Comparison of ENCODE assay signal across 9 mouse cellular contexts in the genomic region with DNA sequence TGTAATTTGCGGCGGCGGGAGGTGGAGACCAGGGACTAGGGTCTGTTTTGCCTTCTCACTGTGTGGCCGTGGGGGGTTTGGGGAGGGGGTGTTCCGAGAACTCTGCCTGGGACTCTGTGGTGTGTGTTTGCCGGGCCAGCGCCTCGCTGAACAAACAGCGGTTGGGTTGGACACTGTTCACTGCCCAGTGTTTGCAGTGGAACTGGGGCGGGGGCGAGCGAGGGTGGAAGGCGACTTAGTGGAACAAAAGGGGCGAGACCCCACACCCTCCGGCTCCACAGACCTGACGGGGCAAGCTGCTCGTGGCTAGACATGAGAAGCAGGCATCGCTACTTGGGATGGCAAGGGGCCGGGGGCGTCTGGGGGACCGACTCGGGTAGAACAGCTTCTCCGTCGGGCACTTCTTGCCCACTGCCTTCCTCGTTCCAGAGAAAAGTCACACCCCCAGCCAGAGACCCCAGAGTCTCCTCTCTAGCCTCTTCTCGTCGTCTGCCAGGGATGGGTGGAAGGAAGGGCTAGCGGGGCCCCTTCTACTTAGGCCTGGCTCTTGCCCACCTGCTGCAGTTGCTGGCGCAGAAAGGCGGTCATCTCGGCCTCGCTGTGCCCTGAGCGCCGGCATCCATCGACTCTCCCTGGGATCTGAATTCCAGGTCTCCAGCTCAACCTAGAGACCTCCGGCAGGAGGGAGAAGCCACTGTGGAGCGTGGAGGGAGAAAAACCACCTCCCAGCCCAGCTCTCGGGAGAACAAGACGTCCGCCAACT. TPM values are rescaled to one million over a fixed set of nuclear protein-coding genes. Genes with fewer than 3 reads are reported as not detected.
DNase-seq lines count a peak whose midpoint lies in the region; ATAC-seq lines count a peak whose summit lies in the region.
"Had no signal": no experiment of that assay in that cellular context is flagged by ENCODE, and none has a peak within 500 bp of the region (broad histone marks: within the 10 kb centered on the region; RNA-seq: fewer than 3 reads in every experiment).

No protein-coding gene starts in this region.

- H3K9ac ChIP-seq in neural tube, embryonic 11.5 days (ENCODE audit: low read length) = peak overlapping the region; percentile 95
- H3K9ac ChIP-seq in limb, embryonic 12.5 days (replicated peaks) = peak overlapping the region; percentile 57
- H3K9ac ChIP-seq in neural tube, embryonic 15.5 days (replicated peaks) = peak overlapping the region; percentile 50

- peak; percentile 1; the same call in 1 of the 2 replicates for ATAC-seq in neural tube, embryonic 11.5 days (ENCODE audit: insufficient read depth, low FRiP score, low TSS enrichment)
- peak; percentile 18 for ATAC-seq in limb, embryonic 12.5 days (ENCODE audit: insufficient number of reproducible peaks, insufficient read depth, low FRiP score, low TSS enrichment, low read depth)
- ATAC-seq in neural tube, embryonic 15.5 days (ENCODE audit: low FRiP score) = no peak

- peak overlapping the region; percentile 85 for H3K4me3 ChIP-seq in neural tube, embryonic 11.5 days (ENCODE audit: low read depth, low read length)
- H3K4me3 ChIP-seq in limb, embryonic 12.5 days (replicated peaks) = peak overlapping the region; percentile 61
- H3K4me3 ChIP-seq in neural tube, embryonic 15.5 days (replicated peaks) = peak overlapping the region; percentile 75

- H3K4me2 ChIP-seq in neural tube, embryonic 11.5 days (ENCODE audit: low read depth) = peak overlapping the region; percentile 92
- peak overlapping the region; percentile 77 for H3K4me2 ChIP-seq in limb, embryonic 12.5 days
- H3K4me2 ChIP-seq in neural tube, embryonic 15.5 days = peak overlapping the region; percentile 88

- peaks cover 2% of the 10 kb centered on the region; the same call in 1 of the 2 replicates for H3K36me3 ChIP-seq in neural tube, embryonic 11.5 days (ENCODE audit: control insufficient read depth, insufficient read depth, low read length)
- H3K36me3 ChIP-seq in limb, embryonic 12.5 days = no peaks in the 10 kb centered on the region
- H3K36me3 ChIP-seq in neural tube, embryonic 15.5 days = no peaks in the 10 kb centered on the region

- H3K27me3 ChIP-seq in neural tube, embryonic 11.5 days (ENCODE audit: control insufficient read depth, insufficient read depth, low read length) = peaks cover 15% of the 10 kb centered on the region
- peaks cover 84% of the 10 kb centered on the region for H3K27me3 ChIP-seq in limb, embryonic 12.5 days
- peaks cover 56% of the 10 kb centered on the region for H3K27me3 ChIP-seq in neural tube, embryonic 15.5 days (replicated peaks)

- H3K9me3 ChIP-seq in neural tube, embryonic 11.5 days (ENCODE audit: control insufficient read depth, low read length) = no peaks in the 10 kb centered on the region
- no peaks in the 10 kb centered on the region for H3K9me3 ChIP-seq in limb, embryonic 12.5 days
- no peaks in the 10 kb centered on the region for H3K9me3 ChIP-seq in neural tube, embryonic 15.5 days (replicated peaks)

- 1% methylated on average over 40 of the region's 40 CpGs for WGBS in neural tube, embryonic 11.5 days
- under 1% methylated on average over 40 of the region's 40 CpGs for WGBS in limb, embryonic 12.5 days
- WGBS in neural tube, embryonic 15.5 days = under 1% methylated on average over 39 of the region's 40 CpGs

- intact Hi-C loops in left cerebral cortex, postnatal 4 days (cut with DNase I) = loop anchor here (5.0 to 10.0 kb wide), 4 partner anchors 554 to 1162 kb away; a partner anchor contains a TSS

- H3K4me1 ChIP-seq in neural tube, embryonic 11.5 days (ENCODE audit: control insufficient read depth, insufficient read depth, low read length) = peaks cover 17% of the 10 kb centered on the region
- peaks cover 34% of the 10 kb centered on the region for H3K4me1 ChIP-seq in limb, embryonic 12.5 days (replicated peaks)
- peaks cover 47% of the 10 kb centered on the region for H3K4me1 ChIP-seq in neural tube, embryonic 15.5 days

- H3K27ac ChIP-seq in neural tube, embryonic 11.5 days (ENCODE audit: low read depth, low read length) = peak overlapping the region; percentile 95
- peak overlapping the region; percentile 66 for H3K27ac ChIP-seq in limb, embryonic 12.5 days
- H3K27ac ChIP-seq in neural tube, embryonic 15.5 days (replicated peaks) = peak overlapping the region; percentile 81

- DNase-seq in cerebellum, adult 18-20 months = peak; percentile 18 to 23
- DNase-seq in cerebellum, adult 9-11 months = no peak
- DNase-seq in neural tube, embryonic 11.5 days (ENCODE audit: low spot score) = no peak
- no peak for DNase-seq in neural tube, embryonic 10.5 days (ENCODE audit: extremely low spot score, low spot score)
- no peak for DNase-seq in left cerebral cortex, postnatal 4 days
- DNase-seq in embryo, embryonic 11 days = no peak

RNA-seq across cellular contexts. Expression of a gene that starts 0.6 kb away (rescaled TPM):
- 19.7 and 21.2 TPM in 2 replicates for polyA plus RNA-seq in neural tube, embryonic 11.5 days (2014; fragmentation: Nextera tagmentation; extraction: Ambion mirVana)
- polyA plus RNA-seq in limb, embryonic 12.5 days (2016; fragmentation: Nextera tagmentation; extraction: Ambion mirVana) = 12.3 and 15.5 TPM in 2 replicates
- 4.8 and 6.2 TPM in 2 replicates for polyA plus RNA-seq in neural tube, embryonic 15.5 days (2015; fragmentation: Nextera tagmentation; extraction: Ambion mirVana)
- not detected for total RNA-seq in left cerebral cortex, postnatal 4 days (2021)
- total RNA-seq: common myeloid progenitor, adult 5-6 weeks had no signal

Comparison
In these comparisons a context has a peak if more than half of its experiments do, and no peak if none do; other contexts are left out.
1. DNase-seq: peak in cerebellum, adult 18-20 months (2 of 2); none in cerebellum, adult 9-11 months (single experiment), neural tube, embryonic 11.5 days (single experiment), neural tube, embryonic 10.5 days (single experiment), left cerebral cortex, postnatal 4 days (single experiment) and embryo, embryonic 11 days (single experiment).
2. Peak in every context shown above with its lines, with median percentiles within 50 percentile points of each other: H3K27ac ChIP-seq, H3K4me2 ChIP-seq, H3K4me3 ChIP-seq and H3K9ac ChIP-seq.